Mouse (Mus musculus) testis, postnatal 10 days (tissue): ENCODE measurements around the gene Ak4.
"Not testable (repeated sequence)": the region's sequence is repeated elsewhere in the genome, so short reads cannot be mapped to it uniquely, and the experiment has no call there.

ENCODE experiments used
- DNase-seq: peaks from one replicate; pipeline ENCODE4 v3.0.0; 2021; ENCODE audit warnings: low spot score

Gene Ak4

DNA sequence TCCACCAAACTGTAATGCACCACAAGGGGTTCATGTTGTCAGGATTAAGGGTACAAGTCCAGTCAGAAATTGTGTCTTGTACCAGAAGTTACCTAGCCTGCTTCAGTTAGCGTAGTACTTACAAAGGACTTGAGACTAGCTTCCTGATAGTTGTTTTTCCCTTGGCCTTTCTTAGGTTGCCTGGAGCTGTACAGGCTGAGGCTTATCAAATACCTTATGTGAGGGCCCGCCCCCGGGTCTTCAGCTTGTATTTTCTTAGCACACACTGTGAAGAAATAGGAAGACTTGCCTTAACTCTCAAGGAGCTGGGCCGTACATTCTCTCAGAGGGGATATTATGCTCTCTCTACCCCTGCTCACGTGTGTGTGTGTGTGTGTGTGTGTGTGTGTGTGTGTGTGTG lies 4.5 kb downstream of the Ak4 start:
- no peak for DNase-seq

DNA sequence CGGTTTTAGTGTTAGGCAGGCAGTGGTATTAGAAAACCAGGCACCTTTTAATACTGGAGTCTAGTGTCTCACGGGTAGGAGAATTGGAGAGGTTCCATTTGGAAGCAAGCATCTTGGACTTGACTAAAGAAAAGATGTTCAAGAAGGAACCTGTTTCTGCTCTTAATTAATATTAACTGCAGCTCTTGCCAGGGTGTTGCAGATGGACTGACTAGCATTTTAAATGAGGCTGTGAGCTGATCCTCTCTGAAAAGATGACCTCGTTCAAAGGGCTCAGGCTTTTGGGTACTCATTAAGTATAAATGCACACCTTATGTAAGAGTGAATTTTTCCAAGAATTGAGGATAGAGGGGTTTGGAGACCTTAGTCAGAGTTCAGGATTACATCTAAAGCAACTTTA lies 5.4 kb downstream of the Ak4 start:
- no peak for DNase-seq

DNA sequence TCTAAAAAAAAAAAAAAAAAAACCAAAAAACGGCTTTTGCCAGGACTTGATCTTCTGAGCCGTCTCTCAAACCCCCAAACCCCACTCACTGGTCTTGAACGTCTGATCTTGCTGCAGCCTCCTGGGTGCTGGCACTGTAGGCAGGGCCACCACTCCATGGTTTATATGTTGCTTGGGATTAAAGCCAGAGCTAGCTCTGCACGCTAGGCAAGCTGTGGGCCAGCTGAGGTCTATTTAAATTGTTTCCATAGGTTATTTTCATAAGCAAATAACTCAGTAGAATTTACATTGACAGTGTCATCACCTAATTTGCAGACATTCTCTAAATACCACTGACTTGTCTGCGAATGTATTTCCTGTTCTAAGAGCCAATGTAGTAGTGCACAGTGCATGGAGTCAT lies 6.0 kb downstream of the Ak4 start:
- DNase-seq: no peak

DNA sequence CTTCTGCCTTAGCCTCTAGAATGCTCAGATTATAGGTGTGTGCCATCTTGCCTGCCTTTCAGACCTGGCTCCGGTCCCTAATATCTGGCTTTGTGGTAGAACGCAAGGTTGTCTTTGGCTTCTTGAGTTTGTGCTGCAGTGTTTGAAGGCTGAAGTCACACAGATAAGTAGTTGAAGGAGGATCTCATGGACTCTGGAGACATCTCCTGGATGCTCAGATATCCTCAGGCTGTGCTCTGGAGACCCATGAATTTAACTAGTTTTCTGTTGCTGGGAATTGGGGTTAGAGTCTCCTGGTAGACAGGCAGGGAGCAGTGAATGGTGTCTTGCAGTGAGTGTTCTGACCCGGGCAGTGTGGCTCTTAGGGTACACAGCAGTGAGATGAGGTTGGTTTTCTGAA lies 6.6 kb downstream of the Ak4 start:
- DNase-seq: no peak

DNA sequence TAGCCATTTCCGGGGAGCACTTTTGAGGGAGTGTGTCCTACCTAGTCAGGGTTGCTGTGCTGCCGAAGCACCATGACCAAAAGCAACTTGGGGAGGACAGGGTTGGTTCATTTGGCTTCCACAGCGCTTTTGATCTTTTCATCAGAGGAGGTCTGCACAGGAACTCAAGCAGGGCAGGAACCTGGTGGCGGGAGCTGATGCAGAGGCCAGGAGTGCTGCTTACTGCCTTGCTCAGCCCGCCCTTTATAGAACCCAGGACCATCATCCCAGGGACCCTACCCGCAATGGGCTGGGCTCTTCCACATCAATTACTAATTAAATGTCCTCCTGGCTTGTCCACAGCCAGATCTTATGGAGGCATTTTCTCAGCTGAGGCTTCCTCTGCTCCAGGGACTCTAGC lies 7.5 kb downstream of the Ak4 start:
- no peak for DNase-seq

DNA sequence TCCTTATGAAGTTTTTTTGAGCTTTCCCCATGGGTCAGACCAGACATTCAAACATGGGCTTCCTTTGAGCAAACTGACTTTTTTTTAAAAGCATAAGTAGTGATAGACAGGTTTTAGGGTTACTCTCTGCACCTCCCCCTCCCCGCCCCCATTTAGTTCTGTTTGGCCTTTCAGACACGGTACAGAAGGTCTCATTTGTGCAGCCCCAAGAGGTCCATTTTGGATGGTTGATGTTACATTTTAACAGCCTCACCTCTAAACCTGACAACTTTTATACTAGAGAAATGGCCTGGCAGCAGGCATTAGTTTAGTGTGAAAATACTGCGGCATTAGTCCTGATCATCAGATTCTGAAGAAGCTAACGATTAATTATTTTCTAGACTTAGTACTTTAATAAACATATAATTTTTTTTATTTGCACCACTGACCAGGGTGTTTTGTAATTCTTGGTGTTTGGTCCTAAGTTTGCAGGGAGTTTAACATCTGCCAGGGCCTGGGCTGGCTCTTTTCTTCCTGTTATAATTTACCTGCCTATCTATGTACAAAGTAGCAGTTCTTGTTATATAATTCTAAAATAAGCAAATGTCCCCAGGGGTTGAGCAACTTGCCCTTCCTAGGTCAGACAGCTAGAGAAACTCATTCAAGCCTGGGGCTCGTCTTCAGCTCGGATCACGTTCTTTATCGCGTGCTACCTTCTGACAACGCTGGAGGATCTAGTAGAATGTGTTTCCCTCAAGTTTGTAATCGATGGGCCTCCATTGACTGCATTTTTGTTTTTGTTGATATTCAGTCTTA lies 9.0 kb downstream of the Ak4 start:
- DNase-seq: no peak

DNA sequence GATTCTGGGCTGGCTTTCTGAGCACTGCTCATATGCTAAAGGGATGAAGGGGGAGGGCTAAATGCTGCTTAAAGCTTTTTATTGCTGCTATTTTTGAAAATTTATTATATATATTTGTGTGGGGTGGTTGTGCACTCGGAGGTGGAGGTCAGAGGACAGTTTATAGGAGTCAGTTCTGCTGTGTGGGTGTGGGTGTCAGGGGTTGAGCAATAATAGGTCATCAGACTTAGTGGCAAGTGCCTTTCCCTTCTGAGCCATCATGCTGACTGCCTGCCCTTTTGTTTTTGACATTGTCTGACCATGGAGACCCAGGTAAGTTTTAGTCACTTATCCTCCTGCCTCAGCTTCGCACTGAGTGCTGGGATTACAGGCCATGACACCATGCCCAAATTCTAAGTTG lies 10.0 kb downstream of the Ak4 start:
- no peak for DNase-seq

DNA sequence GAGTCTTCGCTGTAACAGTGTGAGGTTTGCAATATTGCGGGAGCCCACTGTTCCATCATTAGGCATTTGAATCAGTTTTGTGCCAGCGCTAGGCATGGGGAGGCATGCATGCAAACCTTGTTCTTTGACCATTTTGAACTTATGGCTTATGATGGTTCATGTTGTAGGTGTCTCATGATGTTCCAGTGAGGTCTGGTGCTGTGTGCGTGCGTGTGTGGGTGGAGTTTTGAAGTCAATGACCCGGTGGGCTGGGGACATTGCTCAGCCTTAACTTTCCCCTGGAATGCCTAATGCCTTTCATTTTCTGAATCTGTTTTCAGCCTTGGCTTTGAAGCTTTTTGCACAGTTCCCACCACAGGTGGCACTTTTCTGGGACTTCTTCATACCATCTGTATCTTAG lies 10.9 kb downstream of the Ak4 start:
- no peak for DNase-seq

DNA sequence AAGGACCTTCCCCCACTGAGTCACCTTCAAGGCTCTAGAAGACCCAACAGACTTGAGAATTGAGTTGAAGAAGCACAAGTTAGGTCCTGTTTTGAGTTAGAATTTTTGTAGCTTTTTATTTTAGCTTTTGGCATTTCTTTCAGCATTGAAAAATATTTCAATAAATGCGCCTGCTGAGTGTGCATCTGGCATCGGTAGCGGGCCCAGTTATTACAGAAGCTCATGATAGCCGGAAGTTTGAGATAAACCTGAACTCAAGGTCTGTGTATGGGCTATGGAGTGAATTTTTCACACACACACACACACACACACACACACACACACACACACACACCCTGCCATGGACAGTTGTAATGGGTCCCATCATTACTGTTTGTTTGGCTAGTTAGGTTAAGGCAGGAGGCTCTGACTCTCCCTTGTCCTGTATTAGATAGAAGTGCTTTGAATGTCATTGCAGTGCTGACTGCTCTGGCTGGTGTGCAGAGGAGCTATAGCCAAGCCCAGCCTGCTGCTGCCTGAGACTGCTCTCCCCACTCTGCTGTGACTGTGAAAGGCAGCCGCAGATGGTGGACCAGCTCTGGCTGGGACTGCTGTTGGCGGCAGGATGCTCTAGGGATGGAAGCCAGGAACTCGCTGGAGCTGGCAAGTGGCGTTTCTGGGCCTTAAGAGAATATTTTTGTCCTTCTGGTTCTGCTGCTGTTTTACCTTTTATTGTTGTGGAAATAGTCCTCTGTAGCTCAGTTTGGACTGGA lies 17.9 kb downstream of the Ak4 start:
- DNase-seq: peak; percentile 52

DNA sequence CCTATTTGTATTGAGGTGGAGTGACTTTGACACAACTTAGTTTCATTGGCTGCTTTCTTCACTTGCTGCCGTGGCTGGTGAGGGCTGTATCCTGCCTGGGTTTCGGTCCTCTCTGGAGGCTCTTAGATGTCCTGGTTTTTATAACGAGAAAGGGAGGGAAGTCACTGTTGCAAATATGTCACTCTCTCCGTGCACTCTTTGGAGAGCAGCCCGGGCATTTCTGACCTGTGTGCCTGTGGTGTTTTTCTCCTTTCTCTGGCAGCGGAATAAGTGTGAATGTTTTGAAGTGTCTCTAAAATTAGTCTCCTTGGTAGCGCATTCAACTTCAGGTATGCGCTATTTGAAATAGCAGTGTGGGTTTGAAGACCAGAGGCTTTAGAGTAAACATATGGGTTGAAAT lies 19.2 kb downstream of the Ak4 start:
- DNase-seq: no peak

DNA sequence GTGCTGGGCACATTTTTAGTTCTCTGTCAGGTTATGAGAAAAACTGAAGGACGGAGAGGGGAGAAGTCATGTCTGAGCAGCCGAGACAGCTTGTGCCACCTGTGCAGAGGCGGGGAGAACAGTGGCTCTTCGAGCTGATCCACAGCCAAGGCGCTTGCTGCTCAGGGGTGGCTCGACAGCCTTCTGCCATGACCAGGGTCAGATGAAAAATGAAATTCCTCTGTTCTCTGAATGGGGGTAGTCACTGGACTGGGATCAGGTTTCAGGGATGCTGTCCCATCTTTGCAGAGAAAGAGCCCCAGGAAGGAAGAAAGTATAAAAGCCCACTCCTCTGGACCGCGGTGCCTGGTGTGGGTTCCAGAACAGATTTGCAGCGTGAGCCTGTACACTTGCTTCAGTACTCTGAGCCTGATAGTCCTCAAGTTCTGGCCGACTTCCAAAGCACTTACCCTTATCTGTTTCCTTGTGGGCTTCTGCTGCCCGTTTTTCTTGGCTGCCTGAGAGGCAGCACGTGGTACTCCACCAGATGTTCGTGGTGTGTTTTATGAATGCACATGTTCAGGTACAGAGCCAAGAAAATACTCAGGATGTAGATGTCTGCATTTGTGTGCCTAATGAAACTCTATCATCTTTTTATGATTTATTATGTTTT lies 20.8 kb downstream of the Ak4 start:
- peak; percentile 64 for DNase-seq

DNA sequence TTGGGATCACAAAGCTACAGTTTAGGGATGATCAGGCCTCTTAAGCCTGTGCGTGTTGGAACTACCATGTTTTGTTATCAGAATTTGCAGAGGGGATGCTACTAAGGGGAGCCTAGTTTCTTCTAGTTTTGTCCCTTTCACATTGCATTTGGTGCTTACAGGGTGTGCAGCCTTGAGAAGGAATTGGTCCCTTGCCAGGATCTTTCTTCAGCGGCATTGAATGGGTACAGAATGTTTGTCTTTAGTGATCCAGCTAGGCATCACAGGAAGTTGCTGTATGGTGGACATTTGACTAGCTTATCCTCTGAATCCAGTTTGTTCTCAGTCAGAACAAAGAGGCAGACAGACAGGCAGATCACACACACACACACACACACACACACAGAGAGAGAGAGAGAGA lies 23.7 kb downstream of the Ak4 start:
- DNase-seq: no peak

DNA sequence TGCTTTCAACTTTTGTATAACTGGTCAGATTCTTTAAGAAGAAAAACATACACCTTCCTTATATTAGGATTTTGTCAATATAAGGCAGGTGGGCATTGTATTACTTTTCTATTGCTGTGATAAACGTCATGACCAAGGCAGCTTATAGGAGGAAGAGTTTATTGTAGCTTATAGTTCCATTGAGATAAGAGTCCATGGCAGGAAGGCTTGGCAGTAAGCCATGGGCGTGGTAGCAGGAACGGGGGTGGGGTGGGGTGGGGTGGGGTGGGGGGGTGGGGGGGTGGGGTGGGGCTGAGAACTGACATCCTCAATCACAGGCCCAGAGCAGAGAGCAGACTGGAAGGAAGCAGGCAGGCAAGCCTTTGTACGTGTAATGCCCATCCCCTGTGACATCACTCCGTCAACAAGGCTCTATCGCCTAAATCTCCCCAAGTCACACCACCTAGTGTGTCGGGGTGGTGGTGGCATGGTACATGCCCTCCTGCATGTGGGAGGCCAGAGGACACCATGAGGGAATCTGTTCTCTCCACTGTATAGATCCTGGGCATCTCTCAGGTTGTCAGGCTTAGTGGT lies 24.4 kb downstream of the Ak4 start:
- no peak for DNase-seq

DNA sequence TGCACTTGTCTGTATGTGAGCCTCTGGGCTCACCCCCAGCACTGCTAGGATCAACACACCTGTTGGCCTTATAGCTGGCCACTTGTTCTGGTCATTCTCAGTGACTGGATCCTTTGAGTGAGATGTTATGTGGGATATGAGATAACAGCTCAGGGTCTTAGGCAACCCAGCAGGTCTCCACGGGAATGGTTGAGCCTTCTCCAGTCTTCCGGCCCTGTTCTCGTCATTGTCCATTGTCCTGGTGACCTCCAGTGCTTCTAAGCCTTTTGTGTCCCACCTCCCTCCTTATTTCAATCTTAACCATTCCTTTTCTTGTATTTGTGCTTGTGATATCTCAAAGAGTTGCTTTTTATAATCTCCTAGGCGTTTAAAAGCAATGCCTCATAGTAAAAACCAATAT lies 26.6 kb downstream of the Ak4 start:
- DNase-seq: no peak

DNA sequence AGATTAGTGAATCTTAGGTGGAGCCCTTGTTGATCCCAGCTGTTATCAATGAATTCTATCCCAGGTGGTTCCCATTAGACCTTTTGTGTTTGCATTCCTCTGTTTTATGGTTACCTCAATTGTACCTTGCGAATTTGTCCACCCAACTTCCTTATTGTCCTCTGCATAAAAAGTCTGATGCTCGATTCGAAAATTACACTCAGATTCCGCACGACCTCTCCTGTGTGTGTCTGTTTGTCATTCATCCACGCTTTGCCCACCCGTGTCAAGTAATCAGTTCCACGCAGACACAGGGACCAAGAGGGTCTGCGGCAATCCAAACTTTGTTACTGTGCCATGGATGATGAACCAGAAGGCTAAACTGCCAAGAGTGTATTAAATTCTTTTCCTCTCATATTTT lies 27.5 kb downstream of the Ak4 start:
- DNase-seq: not testable (repeated sequence)

DNA sequence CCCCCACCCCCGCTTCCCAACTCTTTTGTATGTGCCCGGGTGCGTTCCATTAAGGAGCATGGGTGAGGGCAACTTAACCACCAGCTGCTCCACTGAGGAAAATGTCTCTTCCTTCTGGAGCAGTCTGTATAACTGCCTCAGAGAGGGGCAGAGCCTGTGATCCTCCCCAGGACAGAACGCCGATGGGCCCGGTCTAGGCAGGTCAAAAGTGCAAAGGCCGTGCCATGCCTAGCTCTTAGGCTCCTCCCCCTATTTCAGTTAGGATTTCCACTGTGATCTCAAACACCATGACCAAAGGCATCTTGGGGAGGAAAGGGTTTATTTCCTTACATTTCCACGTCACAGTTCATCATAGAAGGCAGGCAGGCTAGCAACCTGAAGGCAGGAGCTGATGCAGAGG lies 29.6 kb downstream of the Ak4 start:
- DNase-seq: no peak

DNA sequence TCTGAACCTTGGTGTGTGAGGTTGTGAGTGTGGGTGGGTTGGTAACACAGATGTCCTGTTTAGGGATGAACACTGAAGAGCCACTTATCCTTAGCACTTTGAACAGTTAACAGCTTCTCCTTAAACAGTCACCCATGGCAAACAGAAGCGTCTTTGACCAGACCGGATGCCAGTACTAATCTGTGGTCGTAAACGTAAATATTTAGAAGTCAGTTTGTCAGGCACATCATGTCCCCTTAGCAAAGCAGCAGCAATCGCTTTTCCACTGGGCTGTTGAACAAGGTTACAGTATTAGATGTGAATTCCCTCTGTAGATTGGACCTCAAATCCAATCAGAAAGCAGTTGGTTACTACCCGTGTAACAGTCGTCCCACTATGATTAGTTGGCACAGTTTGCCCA lies 30.3 kb downstream of the Ak4 start:
- DNase-seq: no peak

DNA sequence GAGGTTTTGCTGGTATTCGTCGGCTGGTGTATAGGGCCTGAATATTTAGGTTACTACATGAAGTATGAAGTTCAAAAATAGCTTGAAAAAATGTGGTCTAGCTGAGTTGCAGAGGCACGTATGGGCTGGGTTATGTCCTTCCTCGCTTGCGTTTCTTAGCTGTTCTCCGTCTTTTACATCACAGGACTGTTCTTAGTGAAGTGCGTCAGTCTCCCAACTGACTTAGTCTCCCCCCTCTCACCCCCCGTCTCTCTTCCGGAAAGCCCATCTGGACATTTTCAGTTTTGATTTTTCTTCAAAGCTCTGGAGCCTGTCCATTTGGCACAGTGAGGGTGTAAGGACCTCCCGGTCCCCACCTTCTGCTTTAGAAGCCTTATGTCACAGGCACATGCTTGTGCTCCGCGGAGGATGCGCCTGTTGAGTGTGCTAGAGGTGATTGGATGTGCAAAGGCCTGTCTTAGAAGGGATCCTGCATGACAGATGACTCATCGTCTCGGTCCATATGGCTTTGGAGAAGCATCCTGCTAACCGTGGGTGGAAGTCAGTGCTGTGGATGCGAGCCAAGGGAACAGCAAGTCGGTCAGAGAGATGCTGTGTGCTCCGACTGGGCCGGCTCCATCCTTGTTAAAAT lies 31.2 kb downstream of the Ak4 start:
- no peak for DNase-seq

DNA sequence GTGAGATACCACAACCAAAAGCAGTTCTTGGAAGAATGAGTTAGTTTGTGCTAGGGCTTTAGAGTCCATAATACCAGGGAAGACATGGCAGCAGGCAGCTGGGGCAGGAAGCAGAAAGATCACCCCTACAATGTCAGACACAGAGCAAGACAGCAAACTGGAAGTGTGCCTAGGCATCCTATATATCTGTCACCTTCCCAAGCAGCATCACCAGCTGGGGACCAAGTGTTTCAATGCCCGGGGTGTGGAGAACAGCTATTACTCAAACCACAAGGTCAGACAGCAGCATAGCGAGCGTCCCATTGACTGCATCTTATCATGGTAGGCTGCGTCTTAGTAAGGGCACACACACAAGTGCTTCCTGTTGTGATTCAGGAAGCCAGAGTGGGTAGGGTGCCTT lies 32.0 kb downstream of the Ak4 start:
- no peak for DNase-seq

DNA sequence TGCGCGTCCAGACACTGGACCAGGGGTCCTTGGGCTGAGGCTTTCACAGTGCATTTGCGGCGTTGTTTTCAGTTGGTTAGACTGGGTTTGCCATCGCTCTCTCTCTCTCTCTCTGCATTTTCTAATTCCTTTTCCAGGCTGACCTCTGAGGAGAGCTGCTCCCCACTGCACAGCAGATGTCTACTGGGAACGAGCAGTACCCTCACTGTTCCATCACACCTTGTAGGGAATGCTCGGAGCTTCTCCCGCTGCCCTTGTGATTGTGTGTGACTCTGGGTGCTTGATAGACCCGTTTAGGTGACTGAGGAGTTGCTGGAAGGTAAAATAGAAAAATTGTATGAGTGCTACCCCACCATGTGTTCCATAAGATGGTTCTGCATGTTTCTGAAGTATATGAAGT lies 33.8 kb downstream of the Ak4 start:
- no peak for DNase-seq

DNA sequence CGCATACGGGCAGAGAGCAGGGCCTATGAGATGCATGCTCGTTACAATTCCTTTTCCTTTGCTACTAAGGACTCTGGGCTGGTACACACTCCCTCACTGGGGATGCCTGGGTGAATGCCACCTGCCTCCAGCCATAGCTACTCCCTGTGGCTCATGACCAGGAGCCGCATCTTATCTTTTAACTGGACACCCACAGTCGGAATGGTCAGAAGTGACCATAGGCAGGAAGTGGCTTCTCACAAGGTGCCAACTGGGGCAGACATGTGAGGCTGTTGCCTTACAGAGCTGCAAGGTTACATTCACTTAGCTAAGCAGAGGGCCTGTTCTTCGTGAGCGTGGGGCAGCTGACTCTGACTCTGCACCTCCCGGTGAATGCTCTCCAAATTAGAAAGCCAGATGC lies 38.1 kb downstream of the Ak4 start:
- DNase-seq: no peak

DNA sequence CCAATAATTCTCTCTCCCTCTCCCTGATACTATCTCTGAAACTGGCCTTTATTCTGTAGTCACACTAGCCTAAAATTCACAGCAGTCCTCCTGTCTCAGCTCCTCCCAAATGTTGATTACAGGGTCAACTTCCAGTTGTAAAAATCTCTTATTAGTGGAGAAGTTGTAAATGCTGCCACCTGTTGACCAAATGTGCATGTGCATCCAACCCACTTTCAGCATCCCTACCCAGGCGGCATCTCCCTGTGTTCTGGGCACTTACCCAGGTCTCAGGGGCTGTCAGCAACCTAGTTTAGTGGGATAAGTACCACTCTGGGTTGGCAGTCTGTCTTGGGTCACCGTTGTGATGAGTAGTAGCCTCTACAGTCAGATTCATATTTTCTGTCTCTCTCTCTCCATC lies 39.3 kb downstream of the Ak4 start:
- DNase-seq: peak; percentile 74

DNA sequence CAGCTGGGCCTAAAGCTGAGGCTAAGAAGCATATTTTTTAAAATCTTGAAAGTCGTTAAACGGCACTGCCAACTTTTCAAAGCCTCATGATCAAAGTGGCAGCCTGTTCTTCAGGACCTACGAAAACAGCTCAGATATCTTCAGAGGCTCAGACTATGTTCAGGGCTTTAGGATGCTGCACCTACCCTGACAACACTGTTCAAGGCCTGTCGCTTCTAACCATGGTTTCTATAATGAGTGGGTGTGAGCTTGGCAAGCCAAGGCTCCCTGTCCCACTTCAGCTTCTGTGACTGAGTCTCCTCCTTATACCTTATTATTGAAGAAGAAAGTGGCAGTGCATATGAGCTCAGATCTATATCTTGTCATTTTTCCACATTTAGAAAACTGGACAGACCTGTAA lies 40.3 kb downstream of the Ak4 start:
- no peak for DNase-seq
